Mouse (Mus musculus): Measurements from ENCODE around the gene Edn1. TPM values are rescaled to one million over a fixed set of nuclear protein-coding genes. Genes with fewer than 3 reads are reported as not detected.

The Edn1 gene
- 7.0 and 7.4 TPM in 2 replicates for polyA plus RNA-seq (2012; rRNA removed; ENCODE audit: low replicate concordance)

DNA sequence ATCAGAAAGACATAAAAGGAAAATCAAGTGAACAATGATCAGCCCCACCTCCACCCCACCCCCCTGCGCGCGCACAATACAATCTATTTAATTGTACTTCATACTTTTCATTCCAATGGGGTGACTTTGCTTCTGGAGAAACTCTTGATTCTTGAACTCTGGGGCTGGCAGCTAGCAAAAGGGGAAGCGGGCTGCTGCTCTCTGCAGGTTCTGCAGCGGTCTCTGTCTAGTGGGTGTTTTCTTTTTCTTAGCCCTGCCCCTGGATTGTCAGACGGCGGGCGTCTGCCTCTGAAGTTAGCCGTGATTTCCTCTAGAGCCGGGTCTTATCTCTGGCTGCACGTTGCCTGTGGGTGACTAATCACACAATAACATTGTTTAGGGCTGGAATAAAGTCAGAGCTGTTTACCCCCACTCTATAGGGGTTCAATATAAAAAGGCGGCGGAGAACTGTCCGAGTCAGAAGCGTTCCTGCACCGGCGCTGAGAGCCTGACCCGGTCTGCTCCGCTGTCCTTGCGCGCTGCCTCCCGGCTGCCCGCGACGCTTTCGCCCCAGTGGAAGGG, at the start of gene Edn1:
Edn1 (plus strand) TSS at position 316 of the 561 bp plus-strand sequence.

Other genes starting within 250 kb of the Edn1 start
- gene Hivep1, start 249.5 kb upstream of the Edn1 start, polyA plus RNA-seq (2012; rRNA removed; ENCODE audit: low replicate concordance) = 23.6 and 35.4 TPM in 2 replicates